Mouse (Mus musculus) testis, adult 2 months (tissue): ENCODE measurements around the gene Tgfbr1.

Experiments used
- CTCF ChIP-seq: fragments of 200-500 bp; IDR thresholded peaks from 2 replicates; pipeline ENCODE4 v1.5.1; 2012; ENCODE audit warnings: low read depth, mild to moderate bottlenecking, inconsistent platforms, low read length, moderate library complexity; ENCODE audit not compliant: control insufficient read depth, insufficient read depth, insufficient replicate concordance
- POLR2A ChIP-seq: fragments of 200-500 bp; IDR thresholded peaks from 2 replicates; pipeline ENCODE4 v1.6.1; 2012; ENCODE audit warnings: low read depth, mild to moderate bottlenecking, inconsistent platforms, low read length, moderate library complexity; ENCODE audit not compliant: control insufficient read depth

DNA sequence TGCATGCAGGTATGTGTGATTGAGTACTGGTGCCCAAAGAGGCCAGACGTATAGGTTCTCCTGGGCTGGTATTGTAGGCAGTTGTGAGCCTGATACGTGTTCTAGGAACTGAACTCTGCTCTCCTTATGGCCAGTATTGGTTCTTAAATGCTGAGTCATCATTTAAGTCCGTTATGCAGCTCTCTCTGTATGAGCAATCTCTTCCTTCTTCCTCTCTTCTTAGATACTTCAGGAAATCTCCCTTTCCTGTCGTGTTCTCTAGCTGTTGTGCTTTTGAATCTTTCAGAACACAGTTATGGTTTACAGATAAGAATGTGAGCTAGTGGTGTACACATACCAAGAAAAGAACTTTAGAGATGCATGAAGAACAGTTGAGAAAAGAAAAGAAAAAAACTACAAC, 47.3 kb downstream of the Tgfbr1 start:
- TF ChIP-seq CTCF: no peak
- no peak for TF ChIP-seq POLR2A
